Mouse (Mus musculus) adrenal gland, postnatal 4 days (tissue): ENCODE measurements around the gene Hoxd9. TPM values are rescaled to one million over a fixed set of nuclear protein-coding genes. Genes with fewer than 3 reads are reported as not detected.

Experiments
- DNase-seq, 2 experiments: peaks; one replicate each; pipeline ENCODE4 v3.0.0; 2021 to 2022; ENCODE audit warnings: low spot score in 2 of 2, mixed read lengths in 2 of 2
- total RNA-seq, 2 experiments: library from RNA; stranded (reverse); gene quantifications; 2 replicates each; pipeline ENCODE4 v1.2.3; 2021

Hoxd9 gene
- total RNA-seq, 2 experiments from 2014 or later = 7.1 to 17.8 TPM

- DNase-seq = no peak
These were observed 838 bp upstream of the Hoxd9 start for GRCm38 (mm10) chr2:74696442-74697335.

DNA sequence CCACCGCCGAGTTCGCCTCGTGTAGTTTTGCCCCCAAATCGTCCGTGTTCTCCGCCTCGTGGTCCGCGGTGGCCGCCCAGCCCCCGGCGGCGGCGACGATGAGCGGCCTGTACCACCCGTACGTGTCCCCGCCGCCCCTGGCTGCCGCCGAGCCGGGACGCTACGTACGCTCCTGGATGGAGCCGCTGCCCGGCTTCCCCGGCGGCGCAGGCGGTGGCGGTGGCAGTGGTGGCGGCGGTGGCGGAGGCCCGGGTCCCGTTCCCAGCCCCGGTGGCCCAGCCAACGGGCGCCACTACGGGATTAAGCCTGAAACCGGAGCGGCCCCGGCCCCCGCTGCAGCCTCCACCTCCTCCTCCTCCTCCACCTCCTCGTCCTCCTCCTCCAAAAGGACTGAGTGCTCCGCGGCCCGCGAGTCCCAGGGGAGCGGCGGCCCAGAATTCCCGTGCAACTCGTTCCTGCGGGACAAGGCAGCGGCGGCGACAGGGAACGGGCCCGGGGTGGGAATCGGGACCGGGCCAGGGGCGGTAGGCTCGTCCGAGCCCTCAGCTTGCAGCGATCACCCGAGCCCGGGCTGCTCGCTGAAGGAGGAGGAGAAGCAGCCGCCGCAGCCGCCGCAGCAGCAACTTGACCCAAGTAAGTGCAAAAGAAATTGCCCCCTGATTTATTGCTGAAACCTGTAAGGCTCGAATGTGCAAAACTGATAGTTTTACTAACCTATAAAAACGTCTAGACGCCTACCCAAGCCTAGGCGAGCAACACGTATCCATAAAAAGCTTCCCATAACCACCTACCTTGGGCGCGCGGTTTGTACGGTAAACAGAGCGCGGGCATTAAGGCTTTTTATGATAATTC, 900 bp downstream of the Hoxd9 start:
- DNase-seq = no peak

DNA sequence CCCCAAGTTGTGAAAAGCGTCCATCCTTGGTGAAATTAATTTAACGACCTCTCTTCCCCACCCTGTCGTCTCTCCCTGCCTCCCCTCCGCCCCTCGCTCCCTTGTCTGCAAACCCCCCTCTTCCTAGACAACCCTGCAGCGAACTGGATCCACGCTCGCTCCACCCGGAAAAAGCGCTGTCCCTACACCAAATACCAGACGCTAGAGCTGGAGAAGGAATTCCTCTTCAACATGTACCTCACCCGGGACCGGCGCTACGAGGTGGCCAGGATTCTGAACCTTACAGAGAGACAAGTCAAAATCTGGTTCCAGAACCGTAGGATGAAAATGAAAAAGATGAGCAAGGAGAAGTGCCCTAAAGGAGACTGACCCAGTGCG, 1.5 kb downstream of the Hoxd9 start:
- DNase-seq = no peak

- DNase-seq = no peak
These were observed 2.4 kb downstream of the Hoxd9 start for GRCm38 (mm10) chr2:74699664-74700545.

- DNase-seq = no peak
These were observed 3.1 kb downstream of the Hoxd9 start for GRCm38 (mm10) chr2:74700546-74701112.

- no peak for DNase-seq
These were observed 4.7 kb downstream of the Hoxd9 start for GRCm38 (mm10) chr2:74701949-74702819.

DNA sequence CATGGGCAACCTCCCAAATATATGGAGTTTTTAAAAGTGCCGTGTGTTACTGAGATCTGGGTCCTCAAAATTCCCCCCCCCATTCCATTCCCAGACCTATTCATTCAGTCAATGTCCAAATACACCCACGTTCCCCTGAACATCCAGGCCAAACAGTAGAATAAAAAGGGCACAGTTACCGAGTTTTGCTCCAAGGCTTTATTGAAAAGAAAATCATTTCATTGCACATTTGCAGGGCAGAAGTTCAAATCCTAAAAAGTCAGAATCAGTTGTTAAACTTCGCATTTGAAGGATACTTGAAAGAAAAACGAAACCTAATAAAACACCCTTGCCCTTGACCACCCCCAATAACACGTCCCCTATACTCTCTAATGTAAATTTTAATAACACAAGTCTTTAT, 5.3 kb downstream of the Hoxd9 start:
- no peak for DNase-seq

GRCm38 (mm10) chr2:74703317-74703716, 5.8 kb downstream of the Hoxd9 start:
- DNase-seq = no peak

- no peak for DNase-seq
These were observed 6.3 kb downstream of the Hoxd9 start for GRCm38 (mm10) chr2:74703720-74704392.

- DNase-seq = peak in 1 of 2 experiments; percentile 60
These were observed 7.0 kb downstream of the Hoxd9 start, which contains the start of gene Hoxd8 for GRCm38 (mm10) chr2:74704393-74704998. TSS of gene Hoxd8 (plus strand) at chr2:74704615.

DNA sequence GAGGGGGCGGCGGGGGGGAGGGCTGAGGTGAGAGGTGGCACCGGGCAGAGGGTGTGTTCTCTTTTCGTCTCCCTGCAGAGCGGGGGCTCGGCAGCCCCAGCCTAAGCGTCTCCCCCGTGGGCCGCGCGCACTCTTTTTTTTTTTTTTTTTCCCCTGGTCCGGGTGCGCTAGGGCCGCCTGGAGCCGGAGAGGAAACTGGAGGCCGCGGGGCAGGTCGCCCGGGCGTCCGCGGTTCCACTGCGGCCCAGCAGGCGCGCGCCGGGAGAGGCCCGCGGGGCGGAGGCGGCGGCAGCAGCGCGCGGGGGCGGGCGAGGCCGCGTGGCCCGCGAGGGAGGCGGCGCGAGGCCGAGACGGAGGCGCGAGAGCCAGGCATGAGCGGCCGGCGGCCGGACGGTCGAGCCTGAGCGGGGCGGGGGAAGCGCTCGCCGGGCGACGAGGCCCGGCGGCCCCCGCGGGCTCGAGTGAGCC, 7.5 kb downstream of the Hoxd9 start:
- DNase-seq = no peak

DNA sequence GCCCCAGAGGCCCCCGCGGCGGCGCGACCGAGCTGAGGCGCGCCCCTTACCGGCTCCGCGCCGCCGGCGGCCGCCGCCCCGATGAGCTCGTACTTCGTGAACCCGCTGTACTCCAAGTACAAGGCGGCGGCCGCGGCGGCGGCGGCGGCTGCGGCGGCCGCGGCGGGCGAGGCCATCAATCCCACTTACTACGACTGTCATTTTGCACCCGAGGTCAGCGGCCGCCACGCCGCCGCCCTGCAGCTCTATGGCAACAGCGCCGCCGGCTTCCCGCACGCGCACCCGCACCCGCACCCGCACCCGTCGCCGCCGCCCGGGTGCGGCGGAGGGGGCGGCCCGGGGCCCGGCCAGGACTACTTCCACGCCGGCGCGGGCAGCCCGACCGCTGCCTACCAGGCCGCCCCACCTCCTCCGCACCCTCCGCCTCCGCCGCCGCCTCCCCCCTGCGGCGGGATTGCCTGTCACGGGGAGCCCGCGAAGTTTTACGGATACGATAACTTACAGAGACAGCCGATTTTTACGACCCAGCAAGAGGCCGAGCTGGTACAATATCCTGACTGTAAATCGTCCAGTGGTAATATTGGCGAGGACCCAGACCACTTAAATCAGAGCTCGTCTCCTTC, 8.1 kb downstream of the Hoxd9 start:
- no peak for DNase-seq

GRCm38 (mm10) chr2:74706393-74706960, 8.9 kb downstream of the Hoxd9 start:
- no peak for DNase-seq

DNA sequence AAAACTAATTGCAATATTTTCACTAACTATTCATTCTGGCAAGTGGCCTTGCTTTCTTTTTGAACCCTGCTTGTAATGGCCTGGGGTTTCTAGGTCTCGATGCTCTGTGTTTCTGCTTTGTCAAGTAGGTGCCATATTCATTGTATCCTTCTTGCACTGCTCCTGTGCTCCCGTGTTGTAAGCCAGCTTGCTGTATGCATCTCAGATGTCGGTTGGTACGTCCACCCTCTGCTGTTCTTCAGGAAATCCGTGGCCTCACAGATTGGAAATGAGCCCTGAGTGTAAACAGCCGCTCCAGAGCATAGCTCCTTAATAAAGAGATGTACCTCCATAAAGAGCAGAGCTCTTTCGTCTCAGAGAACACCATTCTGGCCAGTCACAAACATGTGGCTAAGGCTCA, 10.1 kb downstream of the Hoxd9 start:
- no peak for DNase-seq

DNA sequence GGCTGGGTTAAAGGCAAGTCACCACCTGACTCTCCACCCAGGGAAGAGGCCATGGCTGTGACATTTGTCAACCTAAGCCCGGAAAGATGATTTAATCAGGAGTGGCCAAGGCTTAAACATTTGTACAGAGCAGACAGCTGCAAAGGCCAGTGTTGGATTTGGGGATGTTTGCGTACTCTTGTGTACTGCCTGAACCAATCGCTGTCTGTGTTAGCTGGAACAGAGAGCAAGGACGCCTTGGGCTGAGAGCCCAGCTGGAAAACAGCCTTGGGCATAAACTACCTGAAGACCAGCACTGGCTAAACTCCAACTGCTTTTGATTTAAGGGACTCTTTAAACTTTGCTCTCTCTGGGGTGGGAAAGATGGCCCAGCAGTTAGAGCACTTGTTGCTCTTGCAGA, 11.1 kb downstream of the Hoxd9 start:
- DNase-seq = no peak

GRCm38 (mm10) chr2:74709465-74710419, 12.2 kb downstream of the Hoxd9 start:
- no peak for DNase-seq
